Mouse (Mus musculus) E14TG2a.4 (cell line): ENCODE data around the gene Arhgef10l.
A peak's percentile ranks its signal among the peaks of the same experiment; 100 is the strongest.

Source experiments
- H3K27me3 ChIP-seq: 2 replicates; pipeline ENCODE4 v1.6.1; 2014; ENCODE audit warnings: low read length, control low read depth; ENCODE audit not compliant: insufficient read depth
- H3K36me3 ChIP-seq: 2 replicates; pipeline ENCODE4 v1.6.1; 2014; ENCODE audit warnings: low read length, control low read depth; ENCODE audit not compliant: insufficient read depth
- H3K4me1 ChIP-seq: replicated peaks from 2 replicates; pipeline ENCODE4 v1.6.1; 2014; ENCODE audit warnings: low read depth, low read length, control low read depth
- H3K4me3 ChIP-seq: replicated peaks from 2 replicates; pipeline ENCODE4 v1.5.1; 2014; ENCODE audit warnings: mild to moderate bottlenecking, low read length
- H3K9me3 ChIP-seq: 2 replicates; pipeline ENCODE4 v1.6.1; 2014; ENCODE audit warnings: low read length, control low read depth
- CTCF ChIP-seq: conservative IDR thresholded peaks from 2 replicates; pipeline ENCODE4 v1.5.1; 2014; ENCODE audit warnings: low read length
- NANOG ChIP-seq: IDR thresholded peaks from 2 replicates; pipeline ENCODE4 v1.6.1; 2014; ENCODE audit warnings: borderline replicate concordance, low read length, mixed read lengths
- POU5F1 ChIP-seq: IDR thresholded peaks from 2 replicates; pipeline ENCODE4 v1.6.1; 2014; ENCODE audit warnings: low read length, borderline replicate concordance

Gene Arhgef10l

DNA sequence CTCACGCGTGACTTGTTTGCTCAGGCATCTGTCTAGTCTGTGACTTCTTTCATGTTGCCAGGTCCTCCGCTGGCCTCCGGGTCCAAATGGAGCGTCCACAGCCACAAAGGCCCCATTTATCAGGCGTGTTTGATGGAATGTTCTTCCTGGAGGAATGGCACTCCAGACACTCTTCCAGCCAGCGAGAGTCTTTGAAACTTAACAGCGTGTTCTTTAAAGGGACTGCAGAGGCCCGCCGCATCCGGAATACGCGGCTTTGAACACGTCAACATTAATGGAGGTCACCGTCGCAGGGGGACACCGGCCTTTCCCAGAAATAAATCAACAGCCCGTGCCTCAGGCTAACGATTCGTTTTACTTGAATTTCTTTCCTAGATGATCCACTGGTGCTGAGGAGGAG, 168.6 kb downstream of the Arhgef10l start:
- H3K36me3 ChIP-seq: no peaks in the 10 kb centered on the region
- H3K4me3 ChIP-seq: no peak overlapping the region
- no peak for TF ChIP-seq POU5F1
- TF ChIP-seq NANOG: no peak
- TF ChIP-seq CTCF: no peak
- peaks cover 61% of the 10 kb centered on the region for H3K4me1 ChIP-seq
- no peaks in the 10 kb centered on the region for H3K27me3 ChIP-seq
- no peaks in the 10 kb centered on the region for H3K9me3 ChIP-seq

DNA sequence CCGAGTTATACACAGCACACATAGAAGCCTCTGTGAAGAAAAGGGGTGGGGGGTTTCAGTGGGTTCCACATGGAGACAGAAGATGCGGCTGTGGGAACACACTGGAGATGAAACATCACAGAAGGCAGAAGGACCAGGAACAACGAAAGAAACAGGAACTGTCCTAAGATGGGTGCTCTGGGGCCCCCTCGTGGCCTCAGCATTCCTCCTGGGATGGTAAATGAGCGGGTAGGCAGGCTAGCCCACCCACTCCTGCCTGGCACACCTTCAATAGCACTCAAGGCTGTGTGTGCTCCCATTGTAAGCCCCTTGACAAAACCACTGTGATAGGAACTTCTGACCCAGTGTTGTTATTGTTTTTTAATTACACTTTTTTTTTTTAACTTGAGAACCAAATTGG, 174.3 kb downstream of the Arhgef10l start:
- Histone ChIP-seq H3K27me3 (no peaks in the 10 kb centered on the region), H3K36me3 (no peaks in the 10 kb centered on the region), H3K4me3 (no peak overlapping the region), H3K4me1 (peaks cover 15% of the 10 kb centered on the region), H3K9me3 (no peaks in the 10 kb centered on the region)
- TF ChIP-seq POU5F1 (no peak), CTCF (peak; percentile 21), NANOG (no peak)

DNA sequence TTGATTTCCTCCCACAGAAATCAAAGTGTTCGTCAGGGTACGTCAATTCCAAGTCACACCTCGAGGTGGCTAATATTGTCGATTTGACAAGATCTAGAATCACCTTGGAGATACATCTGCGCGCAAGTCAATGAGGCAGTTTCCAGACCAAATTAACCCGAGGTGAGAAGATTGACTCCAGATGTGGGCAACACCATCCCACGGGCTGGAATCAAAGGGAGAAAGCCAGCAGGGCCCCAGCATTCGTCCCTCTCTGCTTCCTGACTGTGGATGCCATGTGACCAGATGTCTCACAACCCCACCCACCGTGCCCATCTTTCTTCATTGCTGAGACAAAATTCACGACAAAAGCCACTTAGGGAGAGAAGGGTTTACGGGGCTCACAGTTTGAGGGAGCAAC, 180.4 kb downstream of the Arhgef10l start:
- Histone ChIP-seq H3K4me1 (peaks cover 22% of the 10 kb centered on the region), H3K27me3 (no peaks in the 10 kb centered on the region; the same call in none of the 2 replicates), H3K36me3 (no peaks in the 10 kb centered on the region), H3K4me3 (no peak overlapping the region), H3K9me3 (no peaks in the 10 kb centered on the region)
- no peak for TF ChIP-seq POU5F1
- TF ChIP-seq CTCF: no peak
- TF ChIP-seq NANOG: no peak

DNA sequence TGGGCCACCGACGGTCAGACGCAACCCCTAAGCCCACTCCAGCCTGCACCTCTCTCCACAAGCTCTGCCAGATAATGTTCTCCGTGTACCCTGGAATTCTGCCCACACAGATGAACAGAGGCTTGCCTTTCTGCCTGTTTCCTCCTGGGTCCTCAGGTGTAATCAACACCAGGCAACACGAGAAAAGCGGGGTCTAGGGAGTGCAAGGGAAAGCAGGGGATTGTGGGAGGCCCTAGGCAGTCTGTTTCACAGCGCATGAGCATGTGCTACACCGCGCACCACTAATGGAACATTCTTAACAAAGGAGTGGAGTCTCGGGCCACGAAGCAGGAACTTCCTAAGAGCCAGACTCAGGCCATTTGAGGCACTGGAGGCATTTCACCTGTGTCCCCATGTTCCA, 182.7 kb downstream of the Arhgef10l start:
- peaks cover 3% of the 10 kb centered on the region for H3K27me3 ChIP-seq
- TF ChIP-seq CTCF (no peak), POU5F1 (no peak), NANOG (no peak)
- H3K4me3 ChIP-seq: no peak overlapping the region
- H3K9me3 ChIP-seq: no peaks in the 10 kb centered on the region
- H3K36me3 ChIP-seq: no peaks in the 10 kb centered on the region
- peaks cover 27% of the 10 kb centered on the region for H3K4me1 ChIP-seq

DNA sequence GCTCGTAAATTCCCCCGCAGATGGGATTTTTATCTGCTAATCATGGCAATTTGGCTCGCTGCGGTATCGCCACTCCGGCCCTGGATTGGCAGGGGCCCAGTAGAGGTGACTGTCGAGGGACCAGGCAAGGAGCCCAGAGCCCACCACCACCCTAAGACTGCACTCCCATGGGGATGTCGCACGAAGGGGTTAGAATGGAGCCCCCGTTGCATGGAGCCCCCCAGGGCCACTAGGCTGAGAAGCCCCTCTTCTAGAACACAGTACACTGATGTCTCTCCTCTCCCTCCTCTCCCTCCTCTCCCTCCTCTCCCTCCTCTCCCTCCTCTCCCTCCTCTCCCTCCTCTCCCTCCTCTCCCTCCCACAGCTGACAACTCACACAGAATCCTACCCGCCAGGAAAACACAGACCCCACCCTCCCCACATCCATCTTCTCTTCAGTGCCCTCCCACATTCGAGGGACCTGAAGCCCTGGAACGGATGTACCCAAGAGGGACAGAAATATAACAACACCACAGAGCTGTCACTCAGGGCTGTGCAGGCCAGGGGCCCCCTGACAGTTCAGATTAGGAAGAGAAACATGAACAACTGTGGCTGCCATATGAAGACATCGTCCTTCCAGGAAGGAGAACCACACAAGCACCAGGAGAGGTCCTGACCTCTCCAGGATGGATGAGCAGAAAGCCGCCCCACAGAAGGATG, 185.3 kb downstream of the Arhgef10l start:
- no peak for TF ChIP-seq POU5F1
- TF ChIP-seq CTCF: no peak
- TF ChIP-seq NANOG: no peak
- Histone ChIP-seq H3K27me3 (peaks cover 8% of the 10 kb centered on the region), H3K9me3 (peaks cover 6% of the 10 kb centered on the region; the same call in 1 of the 2 replicates), H3K4me1 (peaks cover 21% of the 10 kb centered on the region), H3K36me3 (no peaks in the 10 kb centered on the region), H3K4me3 (no peak overlapping the region)

DNA sequence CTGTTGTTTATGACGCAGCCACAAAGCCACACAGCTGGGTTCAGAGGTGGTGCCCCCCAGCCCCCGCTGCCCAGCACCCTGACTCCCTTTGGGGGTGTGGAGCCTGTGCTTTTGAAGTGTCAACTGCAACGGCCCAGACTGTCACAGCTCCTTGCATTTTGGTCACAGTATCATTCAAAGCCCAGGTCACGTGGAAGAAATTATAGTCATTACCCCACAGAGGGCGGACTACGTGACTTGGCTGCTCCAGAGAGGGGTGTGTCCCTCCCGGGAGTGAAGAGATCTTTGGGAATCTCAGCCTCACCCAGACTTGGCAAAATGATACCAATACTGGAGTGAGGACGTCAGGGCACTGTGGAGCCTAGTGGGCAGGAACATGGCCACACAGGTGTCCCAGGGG, 190.6 kb downstream of the Arhgef10l start:
- H3K4me1 ChIP-seq: peaks cover 5% of the 10 kb centered on the region; the same call in 1 of the 2 replicates
- no peak for TF ChIP-seq NANOG
- TF ChIP-seq CTCF: no peak
- TF ChIP-seq POU5F1: no peak
- no peak overlapping the region for H3K4me3 ChIP-seq
- H3K36me3 ChIP-seq: no peaks in the 10 kb centered on the region
- H3K9me3 ChIP-seq: peaks cover 27% of the 10 kb centered on the region
- H3K27me3 ChIP-seq: peaks cover 6% of the 10 kb centered on the region; the same call in 1 of the 2 replicates

DNA sequence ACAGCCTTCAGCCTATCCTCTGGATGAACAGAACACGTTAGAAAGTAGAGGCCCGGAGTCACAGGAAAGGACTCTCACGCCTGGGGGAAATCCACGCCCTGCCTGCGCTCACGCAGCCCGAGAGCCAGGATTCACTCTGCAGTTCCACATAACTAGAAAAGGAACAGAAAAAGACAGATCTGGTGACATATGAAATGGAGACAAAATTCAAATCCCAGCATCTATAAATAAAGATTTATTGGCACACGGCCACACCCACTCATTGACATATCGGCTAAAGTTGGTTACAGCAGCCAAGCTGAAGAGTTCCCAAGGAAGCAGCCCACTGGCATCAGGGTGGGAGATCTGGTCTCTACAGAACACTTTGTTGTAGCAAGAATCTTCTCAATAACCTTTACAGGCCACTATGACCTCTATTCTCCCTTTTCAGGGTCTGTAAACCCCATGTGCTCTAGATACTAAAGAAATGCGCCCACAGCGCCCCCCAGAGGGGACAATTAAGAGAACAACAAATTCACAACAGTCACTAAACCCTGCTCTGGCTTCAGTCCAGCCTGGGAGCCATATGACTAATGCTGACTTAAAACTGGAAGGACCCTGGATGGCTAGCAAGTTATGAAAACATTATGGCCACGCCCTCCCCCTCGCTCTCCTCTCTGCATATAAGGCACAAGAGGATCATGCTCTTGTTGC, 195.9 kb downstream of the Arhgef10l start:
- TF ChIP-seq CTCF: peak; percentile 50
- TF ChIP-seq POU5F1: no peak
- Histone ChIP-seq H3K9me3 (peaks cover 20% of the 10 kb centered on the region), H3K27me3 (peaks cover 3% of the 10 kb centered on the region; the same call in 1 of the 2 replicates), H3K4me3 (no peak overlapping the region), H3K4me1 (no peaks in the 10 kb centered on the region), H3K36me3 (no peaks in the 10 kb centered on the region)

DNA sequence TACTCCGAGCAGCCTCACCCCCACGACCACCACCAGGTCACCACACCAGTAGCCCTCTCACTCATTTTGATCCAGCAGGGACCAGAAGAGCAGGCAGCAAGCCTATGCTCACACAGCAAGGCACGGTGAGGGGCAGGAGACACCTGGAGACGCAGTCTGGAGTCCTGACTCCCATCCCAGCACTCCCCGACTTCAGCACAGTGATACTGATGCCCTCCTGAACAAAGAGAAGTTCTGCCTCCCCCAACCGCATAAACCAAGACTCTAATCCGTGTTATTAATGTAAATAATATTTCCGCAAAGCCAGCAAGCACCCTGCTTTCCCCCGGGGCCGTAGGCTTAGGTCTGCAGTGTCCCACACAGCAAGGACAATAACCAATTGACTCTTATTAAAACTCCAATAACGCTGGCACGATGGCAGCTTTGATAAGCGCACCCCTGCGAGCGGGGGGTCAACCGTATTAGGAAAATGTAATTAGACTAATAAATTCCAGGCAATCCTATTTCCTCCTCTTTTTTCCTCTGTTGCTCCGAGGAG, 198.5 kb downstream of the Arhgef10l start:
- H3K36me3 ChIP-seq: no peaks in the 10 kb centered on the region
- TF ChIP-seq NANOG (no peak), CTCF (no peak), POU5F1 (no peak)
- peaks cover 3% of the 10 kb centered on the region; the same call in 1 of the 2 replicates for H3K27me3 ChIP-seq
- no peaks in the 10 kb centered on the region for H3K9me3 ChIP-seq
- H3K4me1 ChIP-seq: no peaks in the 10 kb centered on the region
- no peak overlapping the region for H3K4me3 ChIP-seq
